Mouse (Mus musculus) stomach, postnatal 0 days (tissue): ENCODE measurements at regions not wholly inside any gene's neighbourhood (a gene's known extent, or its start where the extent isn't known, plus 50 kb on each side); places are given as distances from the start of the nearest gene placed in this dataset.
A peak's percentile ranks its signal among the peaks of the same experiment; 100 is the strongest.

ENCODE experiments used
- ATAC-seq: fragments of 200-750 bp; cut with Nextera tagmentation; 2 replicates; pipeline ENCODE4 v1.8.0; 2017; ENCODE audit not compliant: low FRiP score, low TSS enrichment
- DNase-seq: peaks from one replicate; pipeline ENCODE4 v3.0.0-alpha.2; 2016; ENCODE audit warnings: low spot score
- H3K27ac ChIP-seq: fragments of 300-500 bp; sonication (generic); replicated peaks from 2 replicates; pipeline ENCODE4 v1.5.1; 2014; ENCODE audit warnings: mild to moderate bottlenecking, control low read depth
- H3K27me3 ChIP-seq: fragments of 300-500 bp; sonication (generic); 2 replicates; pipeline ENCODE4 v1.6.1; 2014; ENCODE audit warnings: low read length; ENCODE audit not compliant: control insufficient read depth, insufficient read depth
- H3K36me3 ChIP-seq: fragments of 300-500 bp; sonication (generic); 2 replicates; pipeline ENCODE4 v1.6.1; 2014; ENCODE audit warnings: low read length, mixed read lengths; ENCODE audit not compliant: control insufficient read depth, insufficient read depth
- H3K4me1 ChIP-seq: fragments of 300-500 bp; sonication (generic); replicated peaks from 2 replicates; pipeline ENCODE4 v1.6.1; 2014; ENCODE audit warnings: antibody characterized with exemption; ENCODE audit not compliant: control insufficient read depth, insufficient read depth
- H3K4me2 ChIP-seq: fragments of 300-500 bp; sonication (generic); replicated peaks from 2 replicates; pipeline ENCODE4 v1.6.1; 2014; ENCODE audit warnings: low read depth, mild to moderate bottlenecking, control low read depth, moderate library complexity
- H3K4me3 ChIP-seq: fragments of 300-500 bp; sonication (generic); 2 replicates; pipeline ENCODE4 v1.5.1; 2014; ENCODE audit warnings: low read depth, low read length, control low read depth
- H3K9ac ChIP-seq: fragments of 300-500 bp; sonication (generic); 2 replicates; pipeline ENCODE4 v1.6.1; 2014; ENCODE audit warnings: mild to moderate bottlenecking, low read length, control low read depth, mixed read lengths
- H3K9me3 ChIP-seq: fragments of 300-500 bp; sonication (generic); 2 replicates; pipeline ENCODE4 v1.6.1; 2016; ENCODE audit warnings: low read length; ENCODE audit not compliant: control insufficient read depth
- CTCF ChIP-seq: IDR thresholded peaks from 2 replicates; pipeline ENCODE4 v1.5.1; 2016; ENCODE audit warnings: antibody characterized with exemption, low read depth, mild to moderate bottlenecking, moderate library complexity
- EP300 ChIP-seq: optimal IDR thresholded peaks from 2 replicates; pipeline ENCODE3; 2016; ENCODE audit warnings: antibody characterized with exemption
- WGBS: fragments of 180-500 bp; shearing (Covaris S2); extraction: QIAGEN DNeasy Blood & Tissue Kit; methylation state at CpG from one replicate; pipeline ENCODE4 v1.1.7; 2014; 5-methylcytosine and 5-hydroxymethylcytosine counted together

- H3K27me3 ChIP-seq, result no peaks in the 10 kb centered on the region
- no peaks in the 10 kb centered on the region for H3K9me3 ChIP-seq
- no peaks in the 10 kb centered on the region for H3K4me1 ChIP-seq
- WGBS, result 92% methylated on average over 1 of the region's 1 CpGs
- H3K4me3 ChIP-seq, result no peak overlapping the region
- no peaks in the 10 kb centered on the region for H3K36me3 ChIP-seq
- no peak for TF ChIP-seq CTCF
- no peak overlapping the region for H3K4me2 ChIP-seq
- no peak for DNase-seq
- no peak for ATAC-seq
- H3K9ac ChIP-seq, result no peak overlapping the region
- H3K27ac ChIP-seq, result no peak overlapping the region
Measured at GRCm38 (mm10) chr7:117185891-117186290, 194.9 kb upstream of the Xylt1 start.

- Histone ChIP-seq H3K36me3 (no peaks in the 10 kb centered on the region), H3K9me3 (no peaks in the 10 kb centered on the region), H3K27ac (no peak overlapping the region), H3K4me3 (no peak overlapping the region), H3K9ac (no peak overlapping the region), H3K27me3 (no peaks in the 10 kb centered on the region), H3K4me2 (no peak overlapping the region), H3K4me1 (no peaks in the 10 kb centered on the region)
- no peak for ATAC-seq
- TF ChIP-seq CTCF, result no peak
- TF ChIP-seq EP300, result no peak
- 70% methylated on average over 3 of the region's 3 CpGs for WGBS
- DNase-seq, result no peak
Measured at GRCm38 (mm10) chr7:117196611-117197010, 184.2 kb upstream of the Xylt1 start.

- no peak overlapping the region for H3K9ac ChIP-seq
- DNase-seq (no peak), ATAC-seq (no peak)
- TF ChIP-seq CTCF (no peak), EP300 (no peak)
- H3K4me3 ChIP-seq, result no peak overlapping the region
- H3K4me1 ChIP-seq, result no peaks in the 10 kb centered on the region
- H3K27me3 ChIP-seq, result no peaks in the 10 kb centered on the region
- H3K4me2 ChIP-seq, result no peak overlapping the region
- H3K27ac ChIP-seq, result no peak overlapping the region
- no peaks in the 10 kb centered on the region for H3K9me3 ChIP-seq
- H3K36me3 ChIP-seq, result no peaks in the 10 kb centered on the region
Measured at GRCm38 (mm10) chr7:117226294-117226693, 154.5 kb upstream of the Xylt1 start.

GRCm38 (mm10) chr7:117229619-117230018, 151.2 kb upstream of the Xylt1 start:
- H3K4me1 ChIP-seq, result no peaks in the 10 kb centered on the region
- 24% methylated on average over 5 of the region's 5 CpGs for WGBS
- no peak overlapping the region for H3K4me2 ChIP-seq
- H3K9me3 ChIP-seq, result no peaks in the 10 kb centered on the region
- H3K9ac ChIP-seq, result no peak overlapping the region
- DNase-seq, result no peak
- ATAC-seq, result no peak
- no peaks in the 10 kb centered on the region for H3K27me3 ChIP-seq
- H3K27ac ChIP-seq, result no peak overlapping the region
- TF ChIP-seq EP300 (no peak), CTCF (no peak)
- H3K4me3 ChIP-seq, result no peak overlapping the region
- no peaks in the 10 kb centered on the region for H3K36me3 ChIP-seq

GRCm38 (mm10) chr7:117256819-117257218, 124.0 kb upstream of the Xylt1 start:
- no peaks in the 10 kb centered on the region for H3K36me3 ChIP-seq
- ATAC-seq (no peak), DNase-seq (no peak)
- no peak overlapping the region for H3K4me3 ChIP-seq
- no peak for TF ChIP-seq CTCF
- H3K4me2 ChIP-seq, result no peak overlapping the region
- H3K4me1 ChIP-seq, result no peaks in the 10 kb centered on the region
- 64% methylated on average over 9 of the region's 9 CpGs for WGBS
- no peaks in the 10 kb centered on the region for H3K27me3 ChIP-seq
- H3K9me3 ChIP-seq, result no peaks in the 10 kb centered on the region
- no peak overlapping the region for H3K9ac ChIP-seq
- peak overlapping the region; percentile 58; the same call in 1 of the 2 replicates for H3K27ac ChIP-seq

- no peaks in the 10 kb centered on the region for H3K27me3 ChIP-seq
- no peak overlapping the region for H3K4me2 ChIP-seq
- WGBS, result 53% methylated on average over 5 of the region's 5 CpGs
- ATAC-seq (no peak), DNase-seq (no peak)
- no peaks in the 10 kb centered on the region for H3K4me1 ChIP-seq
- H3K4me3 ChIP-seq, result no peak overlapping the region
- TF ChIP-seq EP300 (no peak), CTCF (no peak)
- no peaks in the 10 kb centered on the region for H3K36me3 ChIP-seq
- H3K9ac ChIP-seq, result no peak overlapping the region
- no peak overlapping the region for H3K27ac ChIP-seq
- H3K9me3 ChIP-seq, result no peaks in the 10 kb centered on the region
Measured at GRCm38 (mm10) chr7:117258557-117258956, 122.2 kb upstream of the Xylt1 start.
